Mouse (Mus musculus) regulatory T cell (primary cell): ENCODE measurements around the gene Psme1.

Source experiments
- in situ Hi-C: fragments of 300-600 bp; cut with MboI, MseI; formaldehyde crosslinking; loops from one replicate; pipeline ENCODE4 v1.15.1; 2025; ENCODE audit warnings: high pct_unique_total_duplicates

Gene Psme1

GRCm38 (mm10) chr14:55577871-55578667, at the start of gene Psme1:
Gene Psme1 (plus strand): TSS chr14:55578123.
- in situ Hi-C loops = loop anchor here (25.0 kb wide), 1 partner anchor 691 kb away; the partner anchor contains the start of genes Bcl2l2, Gm20521, Pabpn1 and Ppp1r3e

- in situ Hi-C loops = no loop called here
Observed at GRCm38 (mm10) chr14:55536116-55536745, 41.7 kb upstream of the Psme1 start.

GRCm38 (mm10) chr14:55540067-55540786, 37.7 kb upstream of the Psme1 start, which contains the start of gene Pck2:
Gene Pck2 (plus strand): TSS chr14:55540266.
- in situ Hi-C loops = no loop called here

- in situ Hi-C loops = no loop called here
Observed at GRCm38 (mm10) chr14:55540787-55541321, 37.1 kb upstream of the Psme1 start.

GRCm38 (mm10) chr14:55542268-55542667, 35.7 kb upstream of the Psme1 start:
- in situ Hi-C loops = no loop called here

- in situ Hi-C loops = no loop called here
Observed at GRCm38 (mm10) chr14:55544334-55544733, 33.6 kb upstream of the Psme1 start.

GRCm38 (mm10) chr14:55550191-55550590, 27.7 kb upstream of the Psme1 start:
- in situ Hi-C loops = no loop called here

- in situ Hi-C loops = no loop called here
Observed at GRCm38 (mm10) chr14:55551347-55551746, 26.6 kb upstream of the Psme1 start.

- in situ Hi-C loops = no loop called here
Observed at GRCm38 (mm10) chr14:55551794-55552193, 26.1 kb upstream of the Psme1 start.

- in situ Hi-C loops = no loop called here
Observed at GRCm38 (mm10) chr14:55554635-55555034, 23.3 kb upstream of the Psme1 start.

GRCm38 (mm10) chr14:55555788-55556187, 22.1 kb upstream of the Psme1 start:
- in situ Hi-C loops = no loop called here

GRCm38 (mm10) chr14:55557003-55557402, 20.9 kb upstream of the Psme1 start:
- in situ Hi-C loops = no loop called here

- in situ Hi-C loops = no loop called here
Observed at GRCm38 (mm10) chr14:55557587-55557986, 20.3 kb upstream of the Psme1 start.

GRCm38 (mm10) chr14:55558740-55559448, 19.0 kb upstream of the Psme1 start:
- in situ Hi-C loops = no loop called here

GRCm38 (mm10) chr14:55559799-55560201, 18.1 kb upstream of the Psme1 start, which contains the start of gene Dcaf11:
Gene Dcaf11 (plus strand): TSS chr14:55560006.
- in situ Hi-C loops = no loop called here

GRCm38 (mm10) chr14:55560202-55561073, 17.5 kb upstream of the Psme1 start, which contains the start of gene A730061H03Rik:
Gene A730061H03Rik (minus strand): TSS chr14:55560406.
- in situ Hi-C loops = no loop called here

- in situ Hi-C loops = no loop called here
Observed at GRCm38 (mm10) chr14:55561860-55562259, 16.1 kb upstream of the Psme1 start.

- in situ Hi-C loops = no loop called here
Observed at GRCm38 (mm10) chr14:55563249-55563648, 14.7 kb upstream of the Psme1 start.

GRCm38 (mm10) chr14:55565748-55566147, 12.2 kb upstream of the Psme1 start:
- in situ Hi-C loops = no loop called here

- in situ Hi-C loops = no loop called here
Observed at GRCm38 (mm10) chr14:55567496-55567895, 10.4 kb upstream of the Psme1 start.
